Mouse (Mus musculus) E14TG2a.4 (cell line): Measurements from ENCODE around the gene Atox1.

Source experiments
- H3K27me3 ChIP-seq: 2 replicates; pipeline ENCODE4 v1.6.1; 2014; ENCODE audit warnings: low read length, control low read depth; ENCODE audit not compliant: insufficient read depth
- H3K36me3 ChIP-seq: 2 replicates; pipeline ENCODE4 v1.6.1; 2014; ENCODE audit warnings: low read length, control low read depth; ENCODE audit not compliant: insufficient read depth
- H3K4me1 ChIP-seq: replicated peaks from 2 replicates; pipeline ENCODE4 v1.6.1; 2014; ENCODE audit warnings: low read depth, low read length, control low read depth
- H3K4me3 ChIP-seq: replicated peaks from 2 replicates; pipeline ENCODE4 v1.5.1; 2014; ENCODE audit warnings: mild to moderate bottlenecking, low read length
- H3K9me3 ChIP-seq: 2 replicates; pipeline ENCODE4 v1.6.1; 2014; ENCODE audit warnings: low read length, control low read depth
- CTCF ChIP-seq: conservative IDR thresholded peaks from 2 replicates; pipeline ENCODE4 v1.5.1; 2014; ENCODE audit warnings: low read length
- NANOG ChIP-seq: IDR thresholded peaks from 2 replicates; pipeline ENCODE4 v1.6.1; 2014; ENCODE audit warnings: borderline replicate concordance, low read length, mixed read lengths
- POU5F1 ChIP-seq: IDR thresholded peaks from 2 replicates; pipeline ENCODE4 v1.6.1; 2014; ENCODE audit warnings: low read length, borderline replicate concordance

Atox1 gene

GRCm38 (mm10) chr11:55460559-55461018, 450 bp downstream of the Atox1 start:
- peaks cover 69% of the 10 kb centered on the region for H3K4me1 ChIP-seq
- TF ChIP-seq NANOG (no peak), CTCF (no peak), POU5F1 (no peak)
- H3K4me3 ChIP-seq, result peak overlapping the region; percentile 99
- H3K27me3 ChIP-seq, result no peaks in the 10 kb centered on the region
- H3K36me3 ChIP-seq, result peaks cover 43% of the 10 kb centered on the region
- no peaks in the 10 kb centered on the region for H3K9me3 ChIP-seq

GRCm38 (mm10) chr11:55459850-55460558, 1.0 kb downstream of the Atox1 start:
- peak overlapping the region; percentile 99 for H3K4me3 ChIP-seq
- H3K9me3 ChIP-seq, result no peaks in the 10 kb centered on the region
- no peaks in the 10 kb centered on the region for H3K27me3 ChIP-seq
- no peak for TF ChIP-seq POU5F1
- TF ChIP-seq NANOG, result no peak
- TF ChIP-seq CTCF, result no peak
- H3K4me1 ChIP-seq, result peaks cover 71% of the 10 kb centered on the region
- H3K36me3 ChIP-seq, result peaks cover 48% of the 10 kb centered on the region

GRCm38 (mm10) chr11:55458501-55458900, 2.5 kb downstream of the Atox1 start:
- no peaks in the 10 kb centered on the region for H3K27me3 ChIP-seq
- H3K36me3 ChIP-seq, result peaks cover 64% of the 10 kb centered on the region
- 0 out of 2 replicates have a peak overlapping the region, but pooled peaks have one; percentile 0 for H3K4me3 ChIP-seq
- H3K9me3 ChIP-seq, result no peaks in the 10 kb centered on the region
- no peak for TF ChIP-seq NANOG
- no peak for TF ChIP-seq POU5F1
- no peak for TF ChIP-seq CTCF
- peaks cover 79% of the 10 kb centered on the region for H3K4me1 ChIP-seq

- H3K4me1 ChIP-seq, result peaks cover 97% of the 10 kb centered on the region
- TF ChIP-seq CTCF (no peak), POU5F1 (no peak), NANOG (no peak)
- H3K27me3 ChIP-seq, result no peaks in the 10 kb centered on the region
- H3K36me3 ChIP-seq, result peaks cover 96% of the 10 kb centered on the region
- 0 out of 2 replicates have a peak overlapping the region, but pooled peaks have one; percentile 10 for H3K4me3 ChIP-seq
- no peaks in the 10 kb centered on the region for H3K9me3 ChIP-seq
These were observed 5.9 kb downstream of the Atox1 start for GRCm38 (mm10) chr11:55455166-55455565.

GRCm38 (mm10) chr11:55453640-55454039, 7.4 kb downstream of the Atox1 start:
- no peak for TF ChIP-seq CTCF
- no peak for TF ChIP-seq NANOG
- no peak for TF ChIP-seq POU5F1
- Histone ChIP-seq H3K36me3 (peaks cover 99% of the 10 kb centered on the region), H3K4me1 (peaks cover 97% of the 10 kb centered on the region), H3K4me3 (no peak overlapping the region), H3K27me3 (no peaks in the 10 kb centered on the region), H3K9me3 (no peaks in the 10 kb centered on the region)

GRCm38 (mm10) chr11:55450311-55450710, 10.7 kb downstream of the Atox1 start:
- H3K36me3 ChIP-seq, result peaks cover 96% of the 10 kb centered on the region
- no peaks in the 10 kb centered on the region for H3K9me3 ChIP-seq
- no peaks in the 10 kb centered on the region for H3K27me3 ChIP-seq
- H3K4me3 ChIP-seq, result peak overlapping the region; percentile 21
- peaks cover 76% of the 10 kb centered on the region for H3K4me1 ChIP-seq
- TF ChIP-seq POU5F1 (no peak), CTCF (no peak)

GRCm38 (mm10) chr11:55449531-55449930, 11.5 kb downstream of the Atox1 start:
- Histone ChIP-seq H3K4me1 (peaks cover 76% of the 10 kb centered on the region), H3K9me3 (no peaks in the 10 kb centered on the region), H3K4me3 (peak overlapping the region; percentile 21; the same call in 1 of the 2 replicates), H3K27me3 (no peaks in the 10 kb centered on the region), H3K36me3 (peaks cover 96% of the 10 kb centered on the region)
- TF ChIP-seq NANOG, result no peak
- no peak for TF ChIP-seq CTCF
- TF ChIP-seq POU5F1, result no peak

- Histone ChIP-seq H3K9me3 (no peaks in the 10 kb centered on the region), H3K4me3 (no peak overlapping the region), H3K27me3 (no peaks in the 10 kb centered on the region), H3K36me3 (peaks cover 78% of the 10 kb centered on the region), H3K4me1 (peaks cover 78% of the 10 kb centered on the region)
- TF ChIP-seq CTCF, result peak; percentile 85
- no peak for TF ChIP-seq NANOG
These were observed 14.5 kb downstream of the Atox1 start for GRCm38 (mm10) chr11:55446579-55446978.
